Mouse (Mus musculus): Measurements from ENCODE around the gene Tecrl. TPM values are rescaled to one million over a fixed set of nuclear protein-coding genes. Genes with fewer than 3 reads are reported as not detected.

The Tecrl gene
- polyA plus RNA-seq, 1 experiment, result not detected

DNA sequence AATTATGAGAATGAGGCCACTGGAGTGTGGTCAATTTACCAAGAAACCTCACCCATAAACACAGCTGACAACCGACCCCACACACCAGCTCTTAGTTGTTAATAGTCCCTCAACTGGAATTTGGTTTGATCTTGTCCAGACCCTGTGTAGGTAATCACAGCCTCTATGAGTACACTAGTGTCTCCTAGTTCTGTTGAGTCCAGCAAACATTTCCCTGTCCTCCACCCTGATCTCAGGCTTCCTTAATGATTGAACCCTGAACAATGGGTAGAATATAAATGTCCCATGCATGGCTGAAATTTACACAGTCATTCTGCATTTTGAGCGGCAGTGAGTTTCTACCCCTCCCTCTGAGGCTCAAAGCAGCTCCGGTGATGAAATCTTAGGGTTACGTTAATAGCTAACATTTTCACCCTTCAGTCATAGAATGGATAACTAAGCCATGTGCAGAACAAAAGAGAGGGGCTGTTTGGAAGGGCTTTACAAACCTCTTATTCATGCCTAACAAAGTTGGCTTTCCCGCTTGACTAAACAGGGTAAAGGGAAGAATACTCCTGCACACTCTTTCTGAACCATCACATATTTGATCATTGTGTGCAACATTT, 116.0 kb downstream of the Tecrl start:
- Histone ChIP-seq H3K4me3 (ENCODE audit: control insufficient read depth, low read depth, low read length) (no peak overlapping the region), H3K27me3 (ENCODE audit: control insufficient read depth, insufficient read depth, low read length) (no peaks in the 10 kb centered on the region), H3K36me3 (ENCODE audit: control insufficient read depth, insufficient read depth, low read length) (no peaks in the 10 kb centered on the region), H3K27ac (ENCODE audit: control insufficient read depth, insufficient read depth, low read depth, low read length) (no peak overlapping the region), H3K4me1 (ENCODE audit: control insufficient read depth, insufficient read depth, low read length) (no peaks in the 10 kb centered on the region)
- no peak for TF ChIP-seq CTCF (IDR thresholded peaks at IDR 0.05; ENCODE audit: control insufficient read depth, insufficient read depth, insufficient replicate concordance, low read depth, low read length)
- TF ChIP-seq POLR2A (IDR thresholded peaks at IDR 0.05; ENCODE audit: control insufficient read depth, low read depth, low read length), result no peak
